Comparison of ENCODE assay signal across 7 mouse cellular contexts in genomic region chr17:5189551-5190351, GRCm38 (mm10).
DNase-seq lines count a peak whose midpoint lies in the region; ATAC-seq and TF ChIP-seq lines count a peak whose summit lies in the region.

No protein-coding gene starts in this region.

- 2% methylated on average over 39 of the region's 40 CpGs for WGBS in embryonic facial prominence, embryonic 11.5 days
- WGBS in kidney, adult 2 months = 2% methylated on average over 40 of the region's 40 CpGs
- WGBS in limb, embryonic 12.5 days = 2% methylated on average over 40 of the region's 40 CpGs
- 1% methylated on average over 40 of the region's 40 CpGs for WGBS in midbrain, embryonic 15.5 days
- WGBS in spleen, adult 2 months = 2% methylated on average over 40 of the region's 40 CpGs

- H3K4me1 ChIP-seq in embryonic facial prominence, embryonic 11.5 days (ENCODE audit: control insufficient read depth, insufficient read depth, low read length) = no peaks in the 10 kb centered on the region
- H3K4me1 ChIP-seq in kidney, adult 2 months (ENCODE audit: control insufficient read depth, insufficient read depth, low read length) = 0 out of 2 replicates have a peak, but pooled peaks cover 5% of the 10 kb centered on the region
- peaks cover 33% of the 10 kb centered on the region for H3K4me1 ChIP-seq in limb, embryonic 12.5 days (replicated peaks)
- H3K4me1 ChIP-seq in midbrain, embryonic 15.5 days = peaks cover 27% of the 10 kb centered on the region
- H3K4me1 ChIP-seq in spleen, adult 2 months (ENCODE audit: control insufficient read depth, insufficient read depth, insufficient read length) = peaks cover 21% of the 10 kb centered on the region; the same call in 1 of the 2 replicates

- H3K27me3 ChIP-seq in embryonic facial prominence, embryonic 11.5 days (ENCODE audit: control insufficient read depth, insufficient read depth, low read length) = no peaks in the 10 kb centered on the region
- H3K27me3 ChIP-seq in kidney, adult 2 months (replicated peaks; ENCODE audit: control insufficient read depth, insufficient read depth, low read length) = no peaks in the 10 kb centered on the region
- no peaks in the 10 kb centered on the region for H3K27me3 ChIP-seq in limb, embryonic 12.5 days
- H3K27me3 ChIP-seq in midbrain, embryonic 15.5 days (replicated peaks) = no peaks in the 10 kb centered on the region
- no peaks in the 10 kb centered on the region for H3K27me3 ChIP-seq in spleen, adult 2 months (ENCODE audit: control insufficient read depth, insufficient read depth, low read length)

- no peaks in the 10 kb centered on the region for H3K36me3 ChIP-seq in embryonic facial prominence, embryonic 11.5 days (replicated peaks; ENCODE audit: control insufficient read depth, insufficient read depth, low read depth, low read length)
- H3K36me3 ChIP-seq in kidney, adult 2 months (ENCODE audit: control insufficient read depth, insufficient read depth, low read length) = no peaks in the 10 kb centered on the region
- no peaks in the 10 kb centered on the region for H3K36me3 ChIP-seq in limb, embryonic 12.5 days
- H3K36me3 ChIP-seq in midbrain, embryonic 15.5 days (replicated peaks) = no peaks in the 10 kb centered on the region
- H3K36me3 ChIP-seq in spleen, adult 2 months (ENCODE audit: control insufficient read depth, insufficient read depth, low read length) = no peaks in the 10 kb centered on the region

- peak overlapping the region; percentile 98 for H3K27ac ChIP-seq in embryonic facial prominence, embryonic 11.5 days (replicated peaks; ENCODE audit: low read depth, low read length)
- H3K27ac ChIP-seq in kidney, adult 2 months (ENCODE audit: insufficient read depth, low read depth, low read length) = peak overlapping the region; percentile 97
- H3K27ac ChIP-seq in limb, embryonic 12.5 days = peak overlapping the region; percentile 99
- H3K27ac ChIP-seq in midbrain, embryonic 15.5 days = peak overlapping the region; percentile 77
- peak overlapping the region; percentile 99 for H3K27ac ChIP-seq in spleen, adult 2 months (ENCODE audit: insufficient read depth, low read length)

- TF ChIP-seq POLR2A in kidney, adult 2 months (IDR thresholded peaks at IDR 0.05; ENCODE audit: low read depth, low read length) = no peak
- TF ChIP-seq POLR2A in spleen, adult 2 months (IDR thresholded peaks at IDR 0.05; ENCODE audit: low read depth, low read length) = peak; percentile 77

- H3K9me3 ChIP-seq in embryonic facial prominence, embryonic 11.5 days (replicated peaks; ENCODE audit: control insufficient read depth, low read length) = no peaks in the 10 kb centered on the region
- no peaks in the 10 kb centered on the region for H3K9me3 ChIP-seq in limb, embryonic 12.5 days
- H3K9me3 ChIP-seq in midbrain, embryonic 15.5 days = no peaks in the 10 kb centered on the region

- H3K9ac ChIP-seq in embryonic facial prominence, embryonic 11.5 days (replicated peaks; ENCODE audit: low read length) = peak overlapping the region; percentile 82
- peak overlapping the region; percentile 86 for H3K9ac ChIP-seq in limb, embryonic 12.5 days (replicated peaks)
- H3K9ac ChIP-seq in midbrain, embryonic 15.5 days = peak overlapping the region; percentile 44

- peak; percentile 98 for DNase-seq in adrenal gland, postnatal 14 days
- peak; percentile 92 for DNase-seq in embryonic facial prominence, embryonic 11.5 days (ENCODE audit: low spot score)
- peak; percentile 96 to 99 for DNase-seq in heart, adult 18-20 months
- peak; percentile 99 for DNase-seq in kidney, adult 2 months
- peak; percentile 64 to 91 for DNase-seq in spleen, adult 2 months (ENCODE audit: low read depth in 1 of 2, low spot score in 2 of 2)

- H3K4me2 ChIP-seq in embryonic facial prominence, embryonic 11.5 days (ENCODE audit: low read depth, low read length) = peak overlapping the region; percentile 76
- H3K4me2 ChIP-seq in limb, embryonic 12.5 days = peak overlapping the region; percentile 69
- H3K4me2 ChIP-seq in midbrain, embryonic 15.5 days = peak overlapping the region; percentile 68

- peak; percentile 95 for ATAC-seq in embryonic facial prominence, embryonic 11.5 days (replicated peaks; ENCODE audit: insufficient number of reproducible peaks, low FRiP score, low TSS enrichment, low read depth)
- ATAC-seq in limb, embryonic 12.5 days (ENCODE audit: insufficient number of reproducible peaks, insufficient read depth, low FRiP score, low TSS enrichment, low read depth) = peak; percentile 97
- peak; percentile 92 for ATAC-seq in midbrain, embryonic 15.5 days (replicated peaks)

- TF ChIP-seq CTCF in kidney, adult 2 months (conservative IDR thresholded peaks at IDR 0.05; ENCODE audit: insufficient read depth, insufficient read length, low read depth, low read length) = peak; percentile 59
- 0 out of 2 replicates have a peak, but pooled peaks have one; percentile 0 for TF ChIP-seq CTCF in spleen, adult 2 months (IDR thresholded peaks at IDR 0.05; ENCODE audit: extremely low read depth, insufficient read depth, insufficient read length, insufficient replicate concordance)

- H3K4me3 ChIP-seq in embryonic facial prominence, embryonic 11.5 days (ENCODE audit: low read depth, low read length) = peak overlapping the region; percentile 52
- H3K4me3 ChIP-seq in kidney, adult 2 months (ENCODE audit: insufficient read depth, low read depth, low read length) = peak overlapping the region; percentile 58
- peak overlapping the region; percentile 55 for H3K4me3 ChIP-seq in limb, embryonic 12.5 days (replicated peaks)
- peak overlapping the region; percentile 46 for H3K4me3 ChIP-seq in midbrain, embryonic 15.5 days
- H3K4me3 ChIP-seq in spleen, adult 2 months (ENCODE audit: extremely low read depth, insufficient read depth, insufficient read length) = peak overlapping the region; percentile 87

Comparison
In these comparisons a context has a peak if more than half of its experiments do, and no peak if none do; other contexts are left out.
1. Peak in every context shown above with its lines: DNase-seq, ATAC-seq, H3K4me3 ChIP-seq and H3K27ac ChIP-seq.